Mouse (Mus musculus): ENCODE results near the gene Dimt1.
"Not testable (repeated sequence)": the region's sequence is repeated elsewhere in the genome, so short reads cannot be mapped to it uniquely, and the experiment has no call there.

Dimt1 gene

DNA sequence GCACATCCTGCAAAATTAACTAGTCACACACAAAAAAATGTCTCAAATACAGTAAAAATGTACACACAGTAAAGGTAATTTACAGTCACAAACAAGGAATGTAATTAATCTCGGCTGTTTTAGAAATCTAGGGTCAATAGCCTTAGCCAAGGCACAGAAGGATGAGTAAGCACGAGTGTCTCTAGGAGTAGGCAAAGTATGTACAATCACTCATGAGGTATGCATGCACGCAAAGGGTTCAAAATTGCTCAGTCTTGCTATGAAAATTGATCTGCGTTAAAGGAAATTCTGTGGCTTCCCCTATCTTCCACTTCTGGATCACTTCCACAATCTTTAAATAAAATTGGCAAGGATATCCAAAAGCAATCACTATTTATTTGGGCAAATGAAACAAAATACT lies 14.6 kb downstream of the Dimt1 start:
- DNase-seq (ENCODE audit: low spot score in 2 of 2): no peak

DNA sequence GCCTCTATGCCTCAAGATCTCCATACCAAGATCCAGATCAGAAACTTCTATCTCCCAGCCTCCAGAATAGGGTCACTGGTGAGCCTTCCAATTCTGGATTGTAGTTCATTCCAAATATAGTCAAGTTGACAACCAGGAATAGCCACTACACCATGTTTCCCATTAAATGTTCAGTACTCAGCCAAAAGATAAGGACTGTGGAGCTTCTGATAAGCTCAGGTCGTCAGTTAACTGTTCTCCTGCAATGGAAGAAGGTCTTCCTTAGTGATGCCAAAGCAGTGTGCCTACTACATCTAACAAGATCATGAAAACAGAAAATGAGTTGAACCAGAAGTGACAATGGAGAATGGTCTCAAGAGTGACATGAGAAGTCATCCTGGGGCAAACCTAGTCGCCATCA lies 50.0 kb downstream of the Dimt1 start:
- no peak for DNase-seq (ENCODE audit: low spot score in 2 of 2)

DNA sequence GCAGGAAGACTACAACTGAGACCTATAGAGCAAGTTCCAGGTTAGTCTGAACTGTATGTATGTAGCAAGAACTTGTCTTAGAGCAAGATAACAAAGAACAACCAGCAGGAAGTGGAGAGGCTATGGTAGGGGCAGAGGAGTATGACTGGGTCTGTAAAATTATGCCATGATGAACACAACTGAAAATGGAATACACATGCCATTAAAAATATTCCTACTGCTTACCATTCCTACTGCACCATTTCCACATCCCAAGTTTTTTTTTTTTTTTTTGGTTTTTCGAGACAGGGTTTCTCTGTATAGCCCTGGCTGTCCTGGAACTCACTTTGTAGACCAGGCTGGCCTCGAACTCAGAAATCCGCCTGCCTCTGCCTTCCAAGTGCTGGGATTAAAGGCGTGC lies 50.6 kb downstream of the Dimt1 start:
- DNase-seq (ENCODE audit: low spot score in 2 of 2): not testable (repeated sequence)

DNA sequence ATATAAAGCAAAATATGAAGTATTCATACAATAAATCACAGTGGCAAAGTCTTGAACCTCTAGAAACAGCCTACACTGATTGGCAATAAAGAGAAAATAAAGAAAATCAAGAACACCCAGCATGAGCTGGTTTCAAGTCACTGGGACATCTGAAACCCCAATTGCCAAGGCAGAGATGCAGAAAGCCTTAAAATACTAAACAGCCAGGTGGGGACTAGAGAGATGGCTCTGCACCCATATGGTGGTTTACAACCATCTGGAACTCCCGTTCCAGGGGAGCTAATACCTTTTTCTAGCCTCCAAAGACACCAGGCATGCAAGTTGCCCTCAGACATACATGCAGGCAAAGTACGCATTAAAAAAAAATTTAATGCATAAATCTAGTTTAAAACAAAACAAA lies 51.1 kb downstream of the Dimt1 start:
- no peak for DNase-seq (ENCODE audit: low spot score in 2 of 2)

DNA sequence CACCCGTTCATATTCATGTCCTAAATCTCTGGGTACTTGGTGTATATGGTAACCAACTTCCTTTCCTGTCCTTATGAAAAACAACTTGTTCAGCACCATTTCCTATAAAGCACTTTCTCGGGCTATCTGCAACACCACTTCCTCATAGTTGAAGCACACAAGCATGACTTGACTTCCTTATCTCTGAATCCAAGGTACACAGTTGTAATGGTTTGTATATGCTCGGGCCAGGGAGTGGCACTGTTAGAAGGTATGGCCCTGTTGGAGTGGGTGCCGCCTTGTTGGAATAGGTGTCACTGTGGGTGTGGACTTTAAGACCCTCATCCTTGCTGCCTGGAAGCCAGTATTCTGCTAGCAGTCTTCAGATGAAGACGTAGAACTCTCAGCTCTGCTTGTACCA lies 51.7 kb downstream of the Dimt1 start:
- no peak for DNase-seq (ENCODE audit: low spot score in 2 of 2)

DNA sequence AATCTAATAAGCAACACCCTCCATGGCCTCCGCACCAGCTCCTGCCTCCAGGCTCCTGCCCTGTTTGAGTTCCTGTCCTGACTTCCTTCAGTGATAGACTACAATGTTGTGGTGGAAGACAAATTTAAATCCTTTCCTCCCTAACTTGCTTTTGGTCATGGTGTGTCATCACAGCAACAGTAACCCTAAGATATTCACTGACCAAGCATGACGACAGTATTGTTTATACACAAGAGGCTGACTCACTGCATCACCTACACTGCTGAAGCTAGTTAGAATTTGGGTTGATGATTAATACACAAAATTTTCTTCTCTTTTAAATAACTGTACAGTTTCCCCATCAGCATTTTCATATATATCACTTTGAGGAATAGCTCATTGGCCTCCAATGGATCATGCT lies 56.3 kb downstream of the Dimt1 start:
- DNase-seq (ENCODE audit: low spot score in 2 of 2): no peak

DNA sequence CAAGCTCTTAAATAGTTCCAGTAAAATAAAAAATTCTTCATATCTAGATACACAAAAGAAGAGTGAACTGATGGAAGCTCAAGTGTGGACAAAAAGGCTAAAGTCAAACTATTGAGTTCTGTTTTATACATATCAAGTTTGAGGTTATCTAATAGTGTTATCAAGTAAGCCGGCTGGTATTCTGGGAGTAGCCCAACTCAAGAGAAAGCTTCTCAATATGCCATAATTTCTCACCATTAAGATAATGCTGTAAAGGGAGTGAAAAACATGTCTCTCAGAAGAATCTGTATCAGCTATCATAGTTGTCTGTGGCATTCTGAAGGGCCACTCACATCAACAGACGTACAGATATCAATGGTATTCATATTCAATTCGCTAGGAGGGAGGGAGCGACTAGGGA lies 61.2 kb downstream of the Dimt1 start:
- no peak for DNase-seq (ENCODE audit: low spot score in 2 of 2)

All from right cerebral cortex, adult 2 months (tissue).